Mouse (Mus musculus) adrenal gland, postnatal 10 days (tissue): ENCODE data around the gene 3110018I06Rik. TPM values are rescaled to one million over a fixed set of nuclear protein-coding genes. Genes with fewer than 3 reads are reported as not detected.

Source experiments
- DNase-seq: peaks from one replicate; pipeline ENCODE4 v3.0.0; 2021; ENCODE audit warnings: mixed read lengths
- long read RNA-seq, 2 experiments: library from polyadenylated mRNA; stranded (forward); transcript quantifications; one replicate each; pipeline ENCODE4 v2.0.0; 2021
- total RNA-seq, 2 experiments: library from RNA; stranded (reverse); gene quantifications; 2 replicates each; pipeline ENCODE4 v1.2.3; 2021

Gene 3110018I06Rik
- total RNA-seq = not detected
- long read RNA-seq, experiment 1 = 0 reads
- long read RNA-seq, experiment 2 = 0 reads

- no peak for DNase-seq
These were observed at the start of gene 3110018I06Rik for GRCm38 (mm10) chr12:107488371-107488770. TSS of gene 3110018I06Rik (plus strand) at chr12:107488632.

- DNase-seq = no peak
These were observed 43.8 kb upstream of the 3110018I06Rik start for GRCm38 (mm10) chr12:107444681-107445080.

- DNase-seq = no peak
These were observed 30.6 kb upstream of the 3110018I06Rik start for GRCm38 (mm10) chr12:107457835-107458234.

GRCm38 (mm10) chr12:107464731-107465130 lies 23.7 kb upstream of the 3110018I06Rik start:
- DNase-seq = peak; percentile 83

- DNase-seq = no peak
These were observed 11.8 kb upstream of the 3110018I06Rik start for GRCm38 (mm10) chr12:107476441-107477291.

- DNase-seq = no peak
These were observed 9.1 kb upstream of the 3110018I06Rik start for GRCm38 (mm10) chr12:107479350-107479749.

GRCm38 (mm10) chr12:107483031-107483430 lies 5.4 kb upstream of the 3110018I06Rik start:
- DNase-seq = no peak

GRCm38 (mm10) chr12:107491344-107491743 lies 2.9 kb downstream of the 3110018I06Rik start:
- DNase-seq = no peak

- no peak for DNase-seq
These were observed 8.5 kb downstream of the 3110018I06Rik start for GRCm38 (mm10) chr12:107496924-107497323.

- no peak for DNase-seq
These were observed 21.3 kb downstream of the 3110018I06Rik start for GRCm38 (mm10) chr12:107509661-107510237.

- no peak for DNase-seq
These were observed 22.7 kb downstream of the 3110018I06Rik start for GRCm38 (mm10) chr12:107511112-107511511.

GRCm38 (mm10) chr12:107516265-107517217 lies 28.1 kb downstream of the 3110018I06Rik start:
- no peak for DNase-seq

- DNase-seq = no peak
These were observed 32.5 kb downstream of the 3110018I06Rik start for GRCm38 (mm10) chr12:107520941-107521340.

- DNase-seq = no peak
These were observed 40.0 kb downstream of the 3110018I06Rik start for GRCm38 (mm10) chr12:107528346-107528880.

GRCm38 (mm10) chr12:107532871-107533270 lies 44.4 kb downstream of the 3110018I06Rik start:
- no peak for DNase-seq
